Mouse (Mus musculus): ENCODE data around the gene Pdcd2l.

The Pdcd2l gene

DNA sequence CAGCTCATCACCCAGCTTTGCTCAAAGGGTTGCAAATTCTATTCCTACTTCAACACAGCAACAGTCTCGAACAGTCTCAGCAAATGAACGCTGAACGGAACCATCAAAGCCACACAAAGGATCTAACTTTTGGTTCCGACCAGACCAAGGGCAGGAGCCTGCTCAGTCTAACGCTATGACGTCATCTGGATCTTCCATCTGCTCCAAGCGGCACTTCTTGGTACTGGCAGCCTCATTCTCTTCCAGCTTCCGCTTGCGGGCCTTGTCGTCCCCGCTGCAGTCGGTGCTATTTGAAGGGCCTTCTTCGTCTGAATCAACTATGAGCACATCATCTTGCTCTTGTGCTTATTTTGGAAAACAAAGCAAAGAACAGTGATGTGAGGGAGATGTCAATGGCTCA, 55.3 kb downstream of the Pdcd2l start:
- DNase-seq (ENCODE audit: low spot score in 2 of 2): no peak

DNA sequence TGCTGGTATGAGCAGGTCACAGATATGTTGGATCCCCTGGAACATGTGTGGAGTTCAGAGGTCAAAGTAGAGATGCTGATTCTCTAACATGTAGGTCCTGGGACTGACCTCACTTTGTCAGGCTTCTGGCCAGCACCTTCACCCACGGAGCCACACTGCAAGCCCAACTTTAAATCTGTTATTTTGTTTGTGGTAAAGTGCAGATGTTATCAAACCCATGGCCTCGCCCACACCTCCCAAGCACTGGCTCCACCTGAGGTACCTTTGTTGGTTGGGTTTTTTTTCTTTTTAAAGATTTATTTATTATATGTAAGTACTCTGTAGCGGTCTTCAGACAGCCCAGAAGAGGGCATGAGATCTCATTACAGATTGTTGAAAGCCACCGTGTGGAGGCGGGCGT, 57.0 kb downstream of the Pdcd2l start:
- no peak for DNase-seq (ENCODE audit: low spot score in 2 of 2)
